Mouse (Mus musculus) stomach, postnatal 0 days (tissue): ENCODE measurements at regions not wholly inside any gene's neighbourhood (a gene's known extent, or its start where the extent isn't known, plus 50 kb on each side); places are given as distances from the start of the nearest gene placed in this dataset.

Experiments
- CTCF ChIP-seq: IDR thresholded peaks from 2 replicates; pipeline ENCODE4 v1.5.1; 2016; ENCODE audit warnings: antibody characterized with exemption, low read depth, mild to moderate bottlenecking, moderate library complexity
- EP300 ChIP-seq: optimal IDR thresholded peaks from 2 replicates; pipeline ENCODE3; 2016; ENCODE audit warnings: antibody characterized with exemption

- TF ChIP-seq CTCF (no peak), EP300 (no peak)
Observed at GRCm38 (mm10) chr2:133783588-133784342, 231.8 kb downstream of the Bmp2 start.
